Mouse (Mus musculus): ENCODE measurements around the gene Cym.
A peak's percentile ranks its signal among the peaks of the same experiment; 100 is the strongest.

Cym gene

GRCm38 (mm10) chr3:107221608-107222007 lies at the start of gene Cym:
Cym (minus strand) TSS chr3:107221732.
- no peak for DNase-seq (ENCODE audit: low spot score)

GRCm38 (mm10) chr3:107266814-107267345 lies 45.3 kb upstream of the Cym start:
- DNase-seq (ENCODE audit: low spot score) = no peak

DNA sequence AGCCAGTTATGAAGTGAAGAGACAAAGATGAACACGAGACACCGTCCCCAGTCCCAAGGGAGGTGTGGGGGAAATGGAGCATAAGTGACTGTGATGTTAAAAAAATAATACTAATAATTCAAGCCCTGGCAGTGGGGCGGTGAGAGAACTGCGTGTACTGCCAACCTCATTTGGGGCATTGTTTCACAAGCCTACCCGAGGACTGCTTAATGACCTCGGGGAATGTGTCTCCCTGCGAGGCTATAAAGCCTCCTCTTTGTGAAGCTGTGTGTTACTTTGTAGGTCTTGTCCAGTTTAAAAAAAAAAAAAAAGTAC lies 40.3 kb upstream of the Cym start:
- DNase-seq (ENCODE audit: low spot score) = no peak

DNA sequence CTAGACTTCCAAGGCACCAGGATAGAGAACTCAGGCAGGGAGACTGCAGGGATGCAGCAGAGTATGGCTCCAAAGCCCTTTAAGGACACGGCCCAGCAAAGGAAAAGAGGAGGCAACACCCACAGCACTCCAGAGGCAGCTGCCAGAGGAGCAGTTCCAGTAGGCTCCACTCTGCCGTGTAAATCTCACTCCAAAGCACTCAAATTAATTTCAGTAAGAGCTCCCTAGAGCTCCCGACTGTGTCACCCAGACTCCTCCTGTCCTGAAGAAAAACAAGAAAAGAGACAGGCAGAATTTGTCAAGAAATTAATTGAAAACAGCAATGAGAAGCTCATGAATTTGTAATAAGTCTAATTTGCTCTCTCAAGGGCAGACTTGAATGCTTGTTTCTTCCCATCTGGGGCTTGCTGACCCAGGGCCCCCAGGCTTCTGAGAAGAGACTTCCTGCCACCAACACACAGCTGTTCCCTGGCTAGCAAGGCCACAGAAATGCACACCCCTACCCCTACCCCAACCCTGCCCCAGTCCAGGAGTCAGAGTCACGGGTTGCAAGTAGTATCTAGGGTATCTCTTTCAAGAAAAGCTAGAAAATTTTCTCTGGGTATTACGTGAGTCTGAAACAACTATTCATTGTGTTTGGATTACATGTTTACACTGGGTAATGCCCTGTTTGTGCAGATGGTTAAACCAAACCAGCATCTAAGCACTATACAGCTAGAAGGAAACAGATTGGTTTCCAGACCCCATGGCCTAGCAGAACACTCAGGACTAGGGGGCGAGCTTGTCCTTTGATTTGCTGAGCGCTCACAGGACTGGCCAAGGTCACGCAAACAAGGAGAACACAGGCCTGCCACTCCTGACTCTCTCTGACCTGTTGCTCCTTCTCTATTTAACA lies 39.7 kb upstream of the Cym start:
- no peak for DNase-seq (ENCODE audit: low spot score)

GRCm38 (mm10) chr3:107257924-107258323 lies 36.4 kb upstream of the Cym start:
- no peak for DNase-seq (ENCODE audit: low spot score)

DNA sequence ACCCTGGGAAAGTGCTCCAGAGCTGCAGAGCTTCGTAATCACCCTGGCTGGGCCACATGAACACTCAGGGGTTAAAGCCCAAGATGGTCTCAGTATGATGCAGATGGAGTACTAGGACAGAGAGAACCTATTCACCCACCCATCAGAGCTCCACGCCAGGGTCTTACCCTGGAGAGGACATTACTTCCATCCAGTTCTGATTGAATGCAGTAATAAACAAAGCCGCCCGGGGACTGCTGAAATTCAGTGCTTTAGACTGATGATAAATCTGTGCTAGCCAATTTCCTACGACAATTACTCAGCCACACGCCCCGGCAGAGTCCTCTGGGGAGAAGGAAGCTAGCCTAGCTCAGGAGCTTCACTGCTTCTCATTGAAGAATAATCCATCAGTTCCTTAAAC lies 35.2 kb upstream of the Cym start:
- DNase-seq (ENCODE audit: low spot score) = no peak

GRCm38 (mm10) chr3:107255992-107256391 lies 34.5 kb upstream of the Cym start:
- DNase-seq (ENCODE audit: low spot score) = no peak

DNA sequence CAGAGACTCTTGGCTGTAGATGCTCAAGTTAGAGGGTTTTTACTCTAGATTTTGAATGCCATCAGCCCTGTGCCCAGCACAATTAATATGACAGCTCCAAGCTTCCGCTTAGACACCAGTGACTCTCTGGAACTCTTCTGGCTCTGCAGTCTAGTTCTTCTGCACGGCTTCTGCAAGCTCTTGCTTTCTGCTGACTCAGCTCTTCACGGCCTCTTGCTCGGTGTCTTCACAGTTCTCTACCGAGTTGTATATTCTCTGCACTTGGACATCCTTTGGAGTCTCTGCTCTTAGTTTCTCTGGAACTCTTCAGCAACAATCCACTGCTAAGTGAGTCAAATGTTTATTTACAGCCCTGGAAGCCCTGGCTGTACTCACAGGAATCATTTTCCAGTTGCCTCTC lies 32.4 kb upstream of the Cym start:
- no peak for DNase-seq (ENCODE audit: low spot score)

DNA sequence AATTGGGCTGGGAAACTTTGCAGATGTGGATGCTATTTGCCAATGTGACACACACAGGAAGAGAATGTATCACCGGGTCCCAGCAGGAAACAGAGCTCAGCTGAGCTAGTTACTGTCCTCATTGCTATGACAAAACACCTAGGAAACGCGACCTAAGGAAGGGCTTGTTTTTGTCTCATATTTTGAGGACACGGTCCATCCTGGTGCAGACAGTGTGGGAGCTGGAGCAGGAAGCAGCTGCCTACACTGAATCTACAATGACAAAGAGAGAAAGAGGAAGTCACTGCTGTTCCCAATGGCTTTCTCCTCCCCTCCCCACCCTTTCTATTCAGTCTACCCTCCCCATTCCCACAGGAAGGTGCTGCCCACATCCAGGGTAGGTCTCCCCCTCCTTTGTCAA lies 30.5 kb upstream of the Cym start:
- DNase-seq (ENCODE audit: low spot score) = no peak

- no peak for DNase-seq (ENCODE audit: low spot score)
Observed at GRCm38 (mm10) chr3:107250320-107250719, 28.8 kb upstream of the Cym start.

- DNase-seq (ENCODE audit: low spot score) = no peak
Observed at GRCm38 (mm10) chr3:107249042-107249441, 27.5 kb upstream of the Cym start.

DNA sequence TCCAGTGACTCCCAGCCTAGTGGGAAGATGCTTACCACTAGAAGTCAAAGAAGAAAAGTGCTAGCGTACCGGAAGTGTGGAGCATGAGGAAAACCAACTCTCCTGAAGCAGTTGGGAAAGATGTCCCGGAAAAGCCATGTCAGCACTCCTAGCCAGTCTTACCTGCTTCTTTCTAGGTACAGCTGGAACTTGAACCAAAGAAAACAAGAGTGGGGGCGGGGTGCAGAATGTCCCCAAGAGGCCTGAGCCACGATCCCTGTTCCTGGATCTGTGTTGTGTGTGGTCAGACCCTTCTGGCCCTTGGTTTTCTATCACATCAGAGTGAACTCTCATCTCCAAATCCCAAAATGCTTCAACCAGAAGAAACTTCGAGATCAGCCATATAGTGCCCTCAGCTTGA lies 25.3 kb upstream of the Cym start:
- no peak for DNase-seq (ENCODE audit: low spot score)

DNA sequence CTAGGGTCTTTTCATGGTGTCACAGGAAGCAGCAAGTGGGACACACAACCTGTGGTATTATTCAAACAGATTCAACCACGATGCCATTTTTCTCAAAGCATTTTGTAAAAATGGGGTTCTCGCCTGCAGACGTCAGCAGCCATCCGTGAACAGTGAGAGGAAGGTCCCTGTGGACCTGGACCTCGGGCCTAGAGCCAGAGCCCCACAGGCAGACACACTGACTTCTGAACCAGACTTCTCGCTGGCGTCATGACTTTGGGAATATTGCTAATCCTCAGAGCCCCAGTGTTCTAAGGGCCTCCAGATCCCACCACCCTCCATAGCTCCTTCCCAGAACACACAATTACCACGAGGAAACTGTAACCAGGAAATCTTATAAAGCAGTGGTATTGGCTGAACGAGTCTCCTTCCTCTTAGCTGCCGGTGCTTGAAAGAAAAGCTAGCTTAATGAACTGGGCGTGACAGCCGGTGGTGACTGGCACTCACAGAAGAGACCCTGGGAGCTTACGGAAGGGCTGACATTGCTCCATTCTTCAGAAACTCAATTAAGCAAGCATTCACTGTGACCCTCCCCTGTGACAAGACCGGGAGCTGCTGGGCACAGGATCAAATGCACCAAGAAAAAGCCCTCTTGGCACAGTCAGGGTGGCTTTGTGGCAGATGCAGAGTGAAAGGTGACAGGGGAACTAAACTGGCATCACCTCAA lies 20.0 kb upstream of the Cym start:
- no peak for DNase-seq (ENCODE audit: low spot score)

DNA sequence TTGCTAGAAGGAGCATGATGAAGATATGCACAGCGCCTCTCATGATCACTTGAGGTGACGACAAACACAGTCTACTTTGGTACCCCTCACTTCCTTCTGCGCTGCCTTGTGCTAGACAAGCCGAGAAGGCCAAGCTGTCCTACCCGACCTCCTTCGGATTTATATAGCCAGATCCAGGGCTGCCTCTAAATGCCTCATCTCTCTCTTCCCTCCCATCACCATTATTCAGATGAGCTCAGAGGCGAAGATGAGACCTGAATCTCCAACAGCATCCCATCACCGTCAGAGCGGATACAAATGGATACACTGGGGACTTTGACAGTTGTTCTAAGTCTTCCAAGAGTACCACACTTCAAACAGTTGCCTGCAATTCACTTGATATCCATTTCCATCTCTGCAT lies 18.1 kb upstream of the Cym start, which contains the start of gene Prok1:
Prok1 (minus strand) TSS at position 101 of the 400 bp plus-strand sequence.
- DNase-seq (ENCODE audit: low spot score) = no peak

DNA sequence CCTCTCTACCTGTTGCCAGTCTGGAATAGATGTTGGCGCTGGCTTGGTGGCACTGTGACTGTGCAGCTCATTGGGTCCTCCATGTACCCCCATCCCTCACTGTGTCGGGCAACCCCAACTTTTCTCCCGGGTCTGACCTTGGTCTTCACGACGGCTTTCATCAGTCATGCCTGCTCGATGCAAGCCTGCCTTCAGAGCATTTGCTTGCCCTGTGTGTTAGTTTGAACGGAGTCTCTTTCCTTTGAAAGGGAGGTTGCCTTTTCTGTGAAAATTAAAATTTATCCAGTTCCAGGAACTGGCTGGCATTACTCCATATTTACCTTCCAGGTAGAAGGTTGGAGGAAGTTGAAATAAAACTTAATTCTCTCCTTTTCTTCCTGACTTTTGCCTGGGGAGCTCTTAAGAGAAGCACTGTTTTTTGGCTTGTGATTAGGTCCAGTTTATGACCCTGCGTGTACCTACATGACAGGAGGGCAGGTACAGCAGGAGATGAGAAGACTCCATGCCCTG lies 17.0 kb upstream of the Cym start:
- no peak for DNase-seq (ENCODE audit: low spot score)

GRCm38 (mm10) chr3:107238051-107238450 lies 16.5 kb upstream of the Cym start:
- DNase-seq (ENCODE audit: low spot score) = no peak

DNA sequence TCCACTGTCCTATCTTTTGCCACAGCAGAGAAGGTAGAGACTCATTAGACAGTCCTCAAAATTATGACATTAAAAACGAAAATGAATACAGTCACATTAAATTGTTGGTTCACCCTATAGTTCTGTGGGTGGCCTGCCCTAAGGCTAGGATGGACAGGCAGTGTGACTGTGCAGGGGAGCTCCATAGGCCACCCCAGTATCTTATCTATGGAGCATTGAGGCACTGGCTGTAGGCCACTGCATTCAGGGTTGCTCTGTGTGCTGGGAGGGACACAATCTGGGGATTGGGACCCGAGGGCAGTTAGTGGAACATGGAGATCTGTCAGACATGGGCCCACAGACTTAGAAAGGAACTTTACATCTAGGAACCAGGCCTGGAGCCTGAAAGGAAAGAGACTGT lies 12.4 kb upstream of the Cym start:
- DNase-seq (ENCODE audit: low spot score) = no peak

DNA sequence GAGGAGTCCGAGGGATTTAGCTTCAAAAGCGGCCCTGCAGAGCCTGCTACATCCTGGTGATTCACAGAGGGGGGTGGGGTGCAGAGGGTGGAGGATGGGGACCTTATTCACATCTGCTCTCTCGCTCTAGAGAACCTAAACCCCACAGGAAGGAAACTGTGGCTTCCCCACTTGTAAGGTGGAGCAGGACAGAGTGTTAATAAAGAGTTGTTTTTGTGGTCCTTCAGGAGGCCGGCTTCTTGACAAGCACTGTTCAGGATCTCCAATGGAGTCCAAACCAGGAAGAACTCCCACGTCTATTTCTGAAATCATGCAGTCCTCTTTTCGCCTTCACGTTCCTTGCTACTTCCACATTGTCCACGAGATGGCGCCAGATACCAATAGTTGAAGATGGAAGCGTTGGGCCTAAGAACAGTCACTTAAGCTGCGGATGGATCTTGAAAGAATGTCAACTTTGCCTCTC lies 11.8 kb upstream of the Cym start:
- DNase-seq (ENCODE audit: low spot score) = peak; percentile 92

GRCm38 (mm10) chr3:107231202-107231601 lies 9.7 kb upstream of the Cym start:
- DNase-seq (ENCODE audit: low spot score) = no peak

DNA sequence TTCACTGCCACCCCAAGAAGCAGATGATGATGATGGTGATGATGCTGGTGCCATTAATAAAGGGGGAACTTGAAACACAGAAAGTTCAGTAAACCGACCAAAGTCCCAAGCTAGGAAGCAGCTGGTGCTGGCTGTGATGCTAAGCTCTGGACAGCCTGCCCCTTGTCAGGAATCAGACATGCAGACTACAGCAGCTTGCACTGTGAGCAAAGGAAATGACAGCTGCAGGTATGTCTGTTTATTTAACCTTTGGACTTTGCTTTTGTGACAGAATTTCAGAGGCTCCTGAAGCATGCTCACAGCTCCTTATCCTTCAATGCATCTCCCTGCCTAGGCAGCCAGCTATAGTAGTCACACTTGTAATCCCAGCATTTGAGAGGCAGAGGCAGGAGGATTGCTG lies 9.0 kb upstream of the Cym start, which contains the start of gene A630076J17Rik:
A630076J17Rik (plus strand) TSS at position 88 of the 400 bp plus-strand sequence.
- DNase-seq (ENCODE audit: low spot score) = no peak

DNA sequence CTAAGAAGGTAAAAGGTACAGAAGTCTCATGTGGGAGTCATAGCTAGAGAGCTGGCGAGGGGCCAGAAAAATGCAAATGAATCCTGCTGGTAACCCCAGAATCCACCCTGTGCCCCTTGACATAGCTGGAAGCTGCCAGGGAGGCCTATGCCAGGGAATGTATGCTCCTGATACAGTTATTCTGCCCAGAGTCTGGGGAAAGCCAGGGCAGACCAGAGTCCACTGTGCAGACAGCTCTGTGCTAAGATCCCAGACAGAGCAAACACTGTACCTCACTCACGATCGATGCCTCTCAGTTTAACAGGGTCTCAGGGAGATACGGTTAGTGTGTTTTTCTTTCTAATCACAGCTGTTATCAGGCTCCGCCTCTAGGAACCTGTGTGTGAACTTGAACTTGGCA lies 8.3 kb upstream of the Cym start:
- peak; percentile 53 for DNase-seq (ENCODE audit: low spot score)

DNA sequence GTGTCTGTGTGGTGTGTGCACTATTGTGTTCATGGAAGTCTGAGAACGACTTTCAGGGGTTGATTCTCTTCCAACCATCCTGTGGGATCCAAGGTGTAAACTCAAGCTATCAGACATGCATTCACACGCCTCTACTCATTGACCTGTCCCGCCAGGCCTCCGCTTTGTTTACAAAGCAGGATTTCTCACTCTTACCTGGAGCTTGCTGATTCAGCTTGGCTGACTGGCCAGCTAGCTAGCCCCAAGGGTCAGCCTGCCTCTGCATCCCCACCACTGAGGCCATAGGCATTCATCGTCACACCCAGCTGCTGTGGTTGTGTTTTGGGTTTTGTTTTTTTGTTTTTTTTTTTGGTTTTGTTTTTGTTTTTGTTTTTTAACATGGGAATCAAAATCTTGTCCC lies 7.7 kb upstream of the Cym start:
- DNase-seq (ENCODE audit: low spot score) = no peak

GRCm38 (mm10) chr3:107225820-107226219 lies 4.3 kb upstream of the Cym start:
- no peak for DNase-seq (ENCODE audit: low spot score)
